Mouse (Mus musculus) WW6 (cell line): ENCODE results near the gene Nkap.
"Not testable (repeated sequence)": the region's sequence is repeated elsewhere in the genome, so short reads cannot be mapped to it uniquely, and the experiment has no call there.

Source experiments
- DNase-seq: peaks from one replicate; pipeline ENCODE4 v3.0.0-alpha.2; 2013; ENCODE audit warnings: low read depth, low spot score

The Nkap gene

DNA sequence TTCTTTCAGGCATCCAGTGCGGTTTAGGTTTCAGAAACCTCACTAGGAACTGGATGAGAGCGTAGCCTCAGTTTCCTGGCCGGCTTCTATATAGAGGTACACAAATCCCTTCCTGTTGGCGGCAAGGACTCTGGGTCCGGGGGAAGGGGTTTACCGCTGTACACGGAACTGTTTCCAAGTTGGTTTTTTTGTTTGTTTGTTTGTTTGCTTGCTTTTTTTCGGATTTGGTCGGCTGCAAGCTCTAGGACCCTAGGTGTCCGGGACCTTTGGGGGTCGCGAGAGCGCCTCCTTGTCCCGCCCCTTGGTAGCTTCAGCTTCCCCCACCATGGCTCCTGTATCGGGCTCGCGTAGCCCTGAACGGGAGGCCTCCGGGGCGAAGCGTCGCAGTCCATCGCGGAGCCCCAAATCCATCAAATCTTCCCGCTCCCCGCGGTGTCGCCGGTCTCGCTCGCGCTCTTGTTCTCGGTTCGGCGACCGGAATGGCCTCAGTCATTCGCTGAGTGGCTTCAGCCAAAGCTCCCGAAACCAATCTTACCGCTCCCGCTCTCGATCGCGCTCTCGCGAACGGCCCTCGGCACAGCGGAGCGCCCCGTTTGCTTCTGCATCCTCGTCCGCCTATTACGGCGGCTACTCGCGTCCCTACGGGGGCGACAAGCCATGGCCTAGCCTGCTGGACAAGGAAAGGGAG is at the start of gene Nkap:
Gene Nkap (plus strand): TSS at position 125 of the 688 bp plus-strand sequence.
- peak; percentile 48 for DNase-seq

DNA sequence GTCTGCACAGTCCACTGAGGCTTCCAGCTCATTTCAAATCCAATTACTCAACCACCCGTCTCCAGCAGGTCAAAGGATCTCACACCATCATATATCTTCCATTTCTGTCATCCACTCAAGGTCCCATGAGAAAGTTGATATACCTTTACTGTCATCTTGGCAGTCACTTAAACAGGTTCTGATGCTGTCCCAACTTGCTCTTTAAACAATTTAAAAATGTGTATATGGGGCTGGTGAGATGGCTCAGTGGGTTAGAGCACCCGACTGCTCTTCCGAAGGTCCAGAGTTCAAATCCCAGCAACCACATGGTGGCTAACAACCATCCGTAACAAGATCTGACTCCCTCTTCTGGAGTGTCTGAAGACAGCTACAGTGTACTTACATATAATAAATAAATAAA is 46.2 kb upstream of the Nkap start:
- not testable (repeated sequence) for DNase-seq

DNA sequence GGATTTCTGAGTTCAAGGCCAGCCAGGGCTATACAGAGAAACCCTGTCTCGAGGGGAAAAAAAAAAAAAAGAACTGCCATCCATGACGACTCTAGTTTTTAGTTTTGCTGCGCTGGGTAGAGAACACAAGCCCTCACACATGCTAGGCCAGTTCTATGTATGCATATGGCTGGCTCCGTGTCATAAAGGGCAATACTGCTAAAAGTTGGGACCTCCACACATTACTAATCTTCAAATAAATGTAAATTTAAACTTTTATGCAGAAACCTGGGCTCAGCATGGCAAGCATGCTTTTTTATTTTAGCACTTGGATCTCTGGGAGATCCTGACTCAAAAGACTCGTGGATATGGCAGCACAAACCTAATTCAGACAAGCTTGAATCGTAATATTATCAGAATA is 45.4 kb upstream of the Nkap start:
- DNase-seq, result no peak

DNA sequence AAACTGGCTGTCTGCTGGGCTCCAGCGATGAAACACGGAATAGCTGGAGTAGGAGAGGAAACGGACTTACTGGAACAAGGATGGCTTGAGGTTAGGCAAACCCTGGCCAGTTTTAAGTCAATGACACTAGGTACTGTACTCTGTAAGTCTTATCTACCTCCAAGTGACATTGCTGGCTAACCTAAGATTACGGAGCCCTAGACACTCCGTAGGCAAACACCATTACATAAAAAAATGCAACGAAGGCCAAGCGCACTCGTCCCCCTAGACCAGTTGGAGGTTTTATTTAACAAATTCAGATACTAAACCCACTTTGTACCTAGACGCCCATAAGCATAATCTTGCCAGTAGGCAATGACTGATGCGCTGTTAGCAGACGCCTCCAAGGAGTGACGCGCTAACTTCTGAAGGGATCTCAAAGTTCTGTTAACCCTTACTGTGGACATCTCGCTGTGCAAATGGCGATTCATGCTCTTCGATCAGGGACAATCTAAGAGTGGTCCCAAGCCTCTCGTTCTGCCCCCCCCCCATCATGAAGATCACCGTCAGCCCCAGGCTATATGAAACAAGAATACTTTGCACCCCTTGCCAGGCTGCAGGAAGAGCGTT is 42.2 kb upstream of the Nkap start:
- DNase-seq, result no peak

GRCm38 (mm10) chrX:37084927-37085660 is 41.5 kb upstream of the Nkap start, which contains the start of gene Rpl39:
TSS of gene Rpl39 (minus strand) at chrX:37085402.
- DNase-seq, result peak; percentile 67

GRCm38 (mm10) chrX:37085665-37086064 is 40.9 kb upstream of the Nkap start:
- no peak for DNase-seq

DNA sequence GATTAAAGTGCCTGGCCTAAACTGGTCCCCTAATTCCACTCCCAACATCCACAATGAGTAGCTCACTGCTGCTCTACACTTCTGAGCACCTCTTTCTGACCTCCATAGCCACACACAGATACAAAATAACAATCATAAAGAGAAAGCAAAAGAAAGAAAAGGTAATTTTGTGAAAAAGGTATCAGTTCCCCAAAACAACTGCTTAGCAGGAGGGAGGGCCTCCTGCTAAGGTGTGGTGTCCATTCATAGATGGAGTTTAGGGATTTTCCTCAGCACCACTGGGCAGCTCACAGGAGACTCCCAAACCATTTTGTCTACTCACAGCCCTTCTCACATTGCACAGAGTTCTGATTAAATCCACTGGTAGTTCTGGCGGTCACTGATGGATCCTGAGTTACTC is 37.8 kb upstream of the Nkap start:
- DNase-seq, result no peak

DNA sequence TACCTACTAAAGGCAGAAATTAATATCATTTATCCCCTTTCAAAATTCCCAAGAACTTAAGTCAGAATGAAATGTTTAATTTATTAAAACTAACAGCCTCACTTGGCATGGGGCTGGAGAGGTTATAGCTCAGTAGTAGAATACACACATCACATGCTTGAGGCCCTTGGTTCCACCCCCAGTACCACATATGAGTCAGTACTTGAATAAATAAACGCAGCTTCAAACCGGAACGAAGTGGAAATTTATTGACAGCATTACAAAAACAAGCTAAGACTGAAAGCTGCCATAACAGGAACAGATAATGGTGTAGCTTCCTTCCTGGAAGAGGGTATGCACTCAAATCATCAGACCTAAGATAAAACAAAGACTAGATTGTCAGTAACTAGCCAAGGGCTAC is 35.1 kb upstream of the Nkap start:
- no peak for DNase-seq

DNA sequence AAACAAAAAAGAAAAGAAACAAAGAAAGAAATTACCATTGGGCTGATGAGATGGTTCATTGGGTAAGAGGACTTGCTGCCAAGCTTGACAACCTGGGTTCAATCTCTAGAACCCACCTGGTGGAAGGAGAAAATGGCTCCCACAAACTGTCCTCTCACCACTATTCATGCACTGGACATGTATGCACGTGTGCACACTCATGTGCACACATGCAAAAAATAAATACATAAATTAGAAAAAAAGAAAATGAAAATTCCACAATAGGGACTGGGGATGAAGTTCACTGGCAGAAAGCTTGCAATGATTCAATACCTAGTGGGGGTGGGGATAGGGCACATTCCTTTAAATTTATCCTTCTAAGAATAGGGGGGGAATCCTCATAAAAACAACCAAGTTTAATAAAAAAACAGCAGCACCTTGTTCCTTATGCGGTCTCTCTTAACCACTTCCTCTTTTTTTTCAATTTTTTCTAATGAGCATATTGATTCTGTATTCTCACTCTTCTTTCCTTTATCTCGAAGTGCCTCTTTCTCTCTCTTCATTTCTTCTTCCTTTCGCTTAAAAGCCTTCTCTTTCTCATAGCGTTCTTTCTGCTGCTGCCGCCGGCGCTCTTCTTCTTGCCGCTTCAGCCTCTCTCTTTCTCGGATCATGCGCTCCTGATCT is 31.4 kb upstream of the Nkap start:
- DNase-seq, result no peak

DNA sequence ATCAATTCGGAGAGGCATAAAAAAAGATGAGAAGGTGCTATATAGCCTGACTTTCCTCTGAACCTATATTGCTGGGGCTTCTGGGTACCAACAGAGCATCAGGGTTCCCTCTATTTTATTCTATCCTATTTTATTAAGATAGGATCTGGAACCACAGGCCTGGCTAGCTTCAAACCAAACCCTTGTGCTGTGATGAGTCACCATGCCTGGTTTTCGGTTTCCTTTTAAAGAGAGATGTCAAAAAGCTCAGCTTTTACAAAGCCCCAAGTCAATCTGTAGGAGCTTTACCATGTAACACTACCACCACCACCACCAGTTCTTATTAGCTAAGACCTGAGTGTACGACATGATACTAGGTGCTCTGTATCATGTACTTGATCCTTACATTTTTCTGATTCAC is 27.9 kb upstream of the Nkap start:
- DNase-seq, result no peak

GRCm38 (mm10) chrX:37103826-37104225 is 22.8 kb upstream of the Nkap start:
- no peak for DNase-seq

DNA sequence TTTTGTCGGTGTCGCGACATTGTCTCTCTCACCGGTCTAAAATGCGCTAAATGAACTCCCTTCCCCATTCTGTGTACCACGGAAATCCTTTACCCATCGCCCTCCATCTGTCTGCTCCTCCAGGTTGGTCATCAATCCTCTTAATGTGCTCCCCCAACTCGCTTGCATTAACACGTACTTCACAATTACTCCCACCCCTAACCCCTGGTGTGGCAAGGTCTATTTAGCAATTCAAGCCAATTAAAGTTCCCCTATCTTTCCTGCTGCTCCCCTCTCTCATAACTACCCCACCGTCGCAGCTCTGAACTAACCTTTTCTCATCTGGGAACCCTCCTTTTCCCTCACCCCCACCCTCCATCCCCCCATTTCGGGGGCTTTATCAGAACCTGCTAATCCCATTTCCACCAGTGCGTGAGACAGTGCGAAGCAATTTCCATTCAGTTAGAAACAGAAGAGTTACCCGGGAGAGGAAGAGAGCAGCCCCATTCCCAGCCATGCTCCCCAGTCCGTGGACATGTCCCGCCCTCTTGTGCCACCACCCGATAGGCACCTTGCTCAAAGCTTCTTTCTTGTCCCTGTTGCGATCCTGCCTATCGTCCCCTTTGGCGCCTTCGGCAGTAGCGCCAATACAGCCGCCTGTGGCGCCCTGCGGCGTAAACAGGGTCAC is 16.9 kb upstream of the Nkap start:
- no peak for DNase-seq

- DNase-seq, result peak; percentile 79
These were observed 16.3 kb upstream of the Nkap start, which contains the start of gene Upf3b for GRCm38 (mm10) chrX:37110193-37110880. TSS of gene Upf3b (minus strand) at chrX:37110322.

GRCm38 (mm10) chrX:37110881-37111193 is 15.8 kb upstream of the Nkap start:
- DNase-seq, result no peak

GRCm38 (mm10) chrX:37117085-37117484 is 9.5 kb upstream of the Nkap start:
- DNase-seq, result no peak

DNA sequence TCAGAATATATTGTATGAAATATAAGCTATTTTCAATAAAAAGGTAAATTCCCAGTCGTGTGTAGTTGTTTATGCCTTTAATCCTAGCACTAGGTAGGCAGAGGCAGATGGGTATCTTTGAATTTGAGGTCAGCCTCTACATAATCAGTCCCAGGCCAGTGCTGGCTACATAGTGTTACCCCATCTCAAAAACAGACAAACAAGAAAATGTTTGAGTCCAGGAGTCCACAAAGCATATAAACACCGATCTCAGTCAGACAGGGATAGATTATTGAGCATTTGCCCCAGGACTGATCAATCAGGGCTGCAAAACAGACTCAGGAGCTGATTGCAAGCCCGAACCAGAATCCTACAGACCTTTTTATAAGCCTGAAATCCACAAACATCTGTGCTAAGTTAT is 7.0 kb upstream of the Nkap start:
- no peak for DNase-seq

GRCm38 (mm10) chrX:37120212-37120611 is 6.4 kb upstream of the Nkap start:
- DNase-seq, result no peak

DNA sequence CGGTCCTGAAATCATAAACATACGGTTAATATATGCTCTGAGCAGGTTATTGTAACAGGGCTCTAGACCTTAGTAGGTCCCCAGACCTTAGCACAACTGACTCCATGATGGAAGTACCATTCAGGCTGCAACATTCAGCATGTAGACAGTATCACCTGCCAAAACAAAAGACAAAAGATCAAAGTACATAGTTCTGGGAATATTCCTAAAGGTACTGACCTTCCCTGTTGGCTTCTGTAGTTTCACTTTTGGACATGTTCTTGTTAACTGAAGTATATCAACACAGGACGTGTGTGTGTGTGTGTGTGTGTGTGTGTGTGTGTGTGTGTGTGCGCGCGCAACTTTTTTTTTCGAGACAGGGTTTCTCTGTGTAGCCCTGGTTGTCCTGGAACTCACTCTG is 1.1 kb upstream of the Nkap start:
- DNase-seq, result no peak

GRCm38 (mm10) chrX:37141732-37142131 is 15.1 kb downstream of the Nkap start:
- no peak for DNase-seq

- not testable (repeated sequence) for DNase-seq
These were observed 17.9 kb downstream of the Nkap start for GRCm38 (mm10) chrX:37144498-37144897.

DNA sequence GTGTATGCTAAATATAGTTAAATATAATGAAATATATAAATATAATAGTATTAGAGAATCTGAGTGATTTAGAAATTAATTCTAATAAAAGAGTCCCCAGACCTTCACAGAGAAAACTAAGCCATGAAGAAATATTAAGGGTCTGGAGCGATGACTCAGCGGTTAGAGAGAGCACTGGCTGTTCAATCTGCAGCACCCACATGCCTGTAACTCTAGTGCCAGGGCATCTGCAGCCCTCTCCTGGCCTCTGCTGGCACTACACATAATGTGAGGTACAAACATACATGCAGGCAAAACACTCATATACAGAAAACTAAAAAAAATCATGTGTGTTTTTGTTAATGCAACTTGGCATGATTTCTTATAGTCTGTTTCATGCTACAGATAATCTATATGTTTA is 18.4 kb downstream of the Nkap start:
- DNase-seq, result no peak
